Mouse (Mus musculus): ENCODE data around the gene Prmt3.

DNA sequence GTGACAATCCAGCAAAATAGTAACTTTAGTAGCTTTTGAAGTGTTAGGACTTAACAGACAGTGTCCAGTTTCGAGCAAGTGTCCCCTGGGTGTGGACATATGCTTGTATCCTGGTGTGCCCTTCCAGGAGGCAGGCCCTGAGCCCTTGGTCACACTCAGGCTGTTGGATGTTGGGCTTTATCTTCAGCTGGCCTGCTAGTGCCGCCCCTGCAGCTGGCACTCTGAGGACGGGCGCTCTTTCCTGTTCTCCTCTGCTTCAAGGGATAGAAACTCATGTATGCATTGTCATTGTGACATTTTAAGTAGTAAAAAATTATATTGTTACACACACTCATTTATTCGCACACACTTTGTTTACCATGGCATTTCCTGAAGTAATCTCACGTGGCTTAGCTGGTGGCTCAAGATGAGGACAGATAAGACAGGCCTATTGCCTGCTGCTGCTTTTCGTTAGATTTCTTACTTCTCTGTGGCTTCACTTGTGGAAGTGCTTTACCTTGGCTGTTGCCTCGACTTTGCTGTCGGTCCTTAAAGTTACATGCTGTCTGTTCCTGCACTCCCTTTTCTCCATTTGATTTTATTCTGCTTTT is 29.0 kb downstream of the Prmt3 start:
- TF ChIP-seq POLR2A (IDR thresholded peaks at IDR 0.05; ENCODE audit: borderline replicate concordance, control insufficient read depth, low read depth, low read length) (no peak), CTCF (IDR thresholded peaks at IDR 0.05; ENCODE audit: control insufficient read depth, insufficient read depth, low read length) (no peak)

All from bone marrow, adult 2 months (tissue).